Mouse (Mus musculus): ENCODE data around the gene Slc39a11.
A peak's percentile ranks its signal among the peaks of the same experiment; 100 is the strongest.

Slc39a11 gene

DNA sequence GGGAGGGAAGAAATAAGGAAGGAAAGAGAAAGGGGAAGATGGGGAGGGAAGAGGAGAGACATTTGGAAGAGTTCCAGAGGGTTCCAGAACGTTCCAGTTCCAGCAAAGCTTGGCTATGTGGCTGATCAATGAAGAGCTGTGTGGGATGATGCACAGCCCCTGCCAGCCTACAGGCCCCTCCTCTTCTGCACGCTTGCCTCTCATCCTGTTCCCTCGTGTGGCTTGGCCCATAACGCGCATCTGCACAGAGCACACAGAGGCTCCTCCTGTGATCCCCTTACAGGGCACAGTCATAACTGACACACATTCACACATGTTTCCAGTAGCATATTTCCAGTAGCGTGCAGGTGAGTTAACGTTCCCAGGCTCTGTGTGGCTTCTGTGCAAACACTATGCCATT, 139.6 kb downstream of the Slc39a11 start:
- no peak for DNase-seq (ENCODE audit: low read depth)

- DNase-seq (ENCODE audit: low read depth): no peak
Observed at GRCm38 (mm10) chr11:113507716-113508480, 142.0 kb downstream of the Slc39a11 start.

GRCm38 (mm10) chr11:113505551-113506160, 144.2 kb downstream of the Slc39a11 start:
- DNase-seq (ENCODE audit: low read depth): no peak

GRCm38 (mm10) chr11:113504459-113505062, 145.3 kb downstream of the Slc39a11 start:
- DNase-seq (ENCODE audit: low read depth): no peak

DNA sequence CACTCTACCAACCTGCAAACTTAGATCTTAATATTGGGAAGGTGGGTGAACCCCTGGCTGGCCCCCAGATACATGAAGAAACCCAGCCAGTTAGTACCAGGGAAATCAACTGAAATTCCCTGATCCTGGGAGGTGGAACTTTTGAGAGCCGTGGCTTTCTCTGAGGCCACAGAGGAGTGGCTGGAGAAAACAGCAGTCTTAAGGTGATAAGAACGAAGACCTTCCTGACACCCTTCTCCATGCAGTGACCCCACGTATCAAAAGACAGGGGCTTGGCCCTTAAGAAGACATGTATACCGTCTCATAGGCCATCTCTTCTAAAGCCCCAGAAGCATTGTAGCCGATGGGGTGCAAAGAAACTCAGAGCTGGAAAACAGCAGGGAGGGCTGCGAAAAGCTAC, 146.9 kb downstream of the Slc39a11 start:
- DNase-seq (ENCODE audit: low read depth): no peak

DNA sequence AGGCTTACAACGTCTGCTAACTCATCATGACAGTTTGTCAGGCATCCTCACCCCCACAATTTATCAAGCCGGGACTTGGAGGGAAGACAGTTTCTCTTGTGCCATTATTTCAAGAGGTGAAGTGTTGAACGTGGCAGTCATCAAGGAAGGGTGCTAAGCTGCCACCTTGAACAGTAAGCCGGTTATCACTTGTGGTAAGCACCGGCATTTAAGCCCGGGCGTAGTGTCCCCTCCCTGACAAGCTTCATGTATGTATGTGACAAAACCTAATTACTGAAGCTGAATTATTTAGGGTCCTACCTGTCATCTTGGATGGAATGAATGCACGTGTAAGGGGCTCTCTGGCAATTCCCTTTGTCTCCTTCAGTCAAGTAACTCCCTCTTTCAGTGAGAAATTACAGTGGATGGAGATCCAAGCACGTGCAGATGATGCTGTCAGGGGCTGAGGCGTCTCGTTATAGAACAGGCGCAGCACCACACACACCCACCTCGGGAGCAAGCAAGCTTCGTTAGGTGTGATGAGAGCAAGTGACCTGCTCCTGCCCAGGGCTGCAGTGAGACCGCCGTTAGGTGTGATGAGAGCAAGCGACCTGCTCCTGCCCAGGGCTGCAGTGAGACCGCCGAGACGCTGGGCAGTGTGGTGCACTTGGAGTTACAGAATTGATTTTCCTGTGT, 149.1 kb downstream of the Slc39a11 start:
- no peak for DNase-seq (ENCODE audit: low read depth)

DNA sequence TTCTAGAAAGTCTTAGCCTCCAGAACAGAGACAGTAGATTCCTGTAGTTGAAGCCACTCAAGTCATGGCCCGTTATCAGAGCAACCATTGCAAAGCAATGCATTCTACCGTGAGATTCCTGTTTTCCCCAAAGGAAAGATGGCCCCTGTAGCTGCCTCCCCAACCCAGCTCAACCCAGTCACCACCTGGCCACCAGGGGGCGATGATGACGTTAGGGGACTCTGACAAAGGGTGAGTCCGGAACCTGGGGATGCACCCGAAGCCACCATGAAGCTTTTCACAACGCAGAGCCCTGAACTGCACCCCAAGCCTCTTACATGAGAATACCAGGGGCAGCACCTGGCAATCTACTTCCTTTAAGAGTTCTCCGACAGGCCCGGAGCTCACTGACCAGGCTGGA, 151.0 kb downstream of the Slc39a11 start:
- peak; percentile 34 for DNase-seq (ENCODE audit: low read depth)

GRCm38 (mm10) chr11:113494021-113494546, 155.8 kb downstream of the Slc39a11 start:
- DNase-seq (ENCODE audit: low read depth): no peak

- no peak for DNase-seq (ENCODE audit: low read depth)
Observed at GRCm38 (mm10) chr11:113490530-113491520, 159.1 kb downstream of the Slc39a11 start.

GRCm38 (mm10) chr11:113487603-113488335, 162.1 kb downstream of the Slc39a11 start:
- peak; percentile 29 for DNase-seq (ENCODE audit: low read depth)

DNA sequence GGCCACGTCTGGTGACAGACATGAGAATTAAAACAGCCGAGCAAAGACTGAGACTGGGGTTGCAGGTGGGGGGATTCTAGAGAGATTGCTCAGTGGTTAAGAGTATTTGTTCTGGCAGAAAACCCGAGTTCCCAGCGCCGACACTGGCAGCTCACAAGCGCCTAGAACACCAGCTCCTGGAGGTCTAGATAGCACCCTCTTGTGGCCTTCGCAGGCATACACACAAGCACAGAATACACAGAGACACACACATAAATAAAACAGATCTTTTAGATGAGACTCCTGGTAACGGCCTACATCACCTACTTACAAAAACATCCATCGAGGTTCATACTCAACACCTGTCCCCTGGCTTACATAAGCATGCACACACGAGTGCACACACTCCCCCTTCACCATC, 165.8 kb downstream of the Slc39a11 start:
- no peak for DNase-seq (ENCODE audit: low read depth)

DNA sequence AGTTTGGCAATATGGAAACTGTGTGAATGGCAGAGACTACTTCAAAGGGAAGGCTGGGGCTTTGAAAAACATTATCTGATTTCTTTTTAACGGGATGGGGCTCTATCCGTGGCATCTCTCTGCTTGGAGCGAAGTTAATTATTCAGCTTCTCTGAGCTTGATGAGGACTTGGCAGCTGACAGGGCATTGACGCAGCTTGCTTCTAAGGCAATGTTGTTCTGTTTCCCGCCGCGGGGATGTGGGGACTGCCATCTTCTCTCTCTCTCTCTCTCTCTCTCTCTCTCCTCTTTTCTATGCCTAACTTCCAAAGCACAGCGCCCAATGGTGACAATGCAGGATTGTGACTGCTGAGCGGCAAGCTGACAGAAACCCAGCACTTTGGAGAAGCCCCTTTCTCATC, 172.3 kb downstream of the Slc39a11 start:
- DNase-seq (ENCODE audit: low read depth): no peak

- DNase-seq (ENCODE audit: low read depth): no peak
Observed at GRCm38 (mm10) chr11:113476720-113477119, 173.2 kb downstream of the Slc39a11 start.

GRCm38 (mm10) chr11:113475491-113475890, 174.4 kb downstream of the Slc39a11 start:
- no peak for DNase-seq (ENCODE audit: low read depth)

DNA sequence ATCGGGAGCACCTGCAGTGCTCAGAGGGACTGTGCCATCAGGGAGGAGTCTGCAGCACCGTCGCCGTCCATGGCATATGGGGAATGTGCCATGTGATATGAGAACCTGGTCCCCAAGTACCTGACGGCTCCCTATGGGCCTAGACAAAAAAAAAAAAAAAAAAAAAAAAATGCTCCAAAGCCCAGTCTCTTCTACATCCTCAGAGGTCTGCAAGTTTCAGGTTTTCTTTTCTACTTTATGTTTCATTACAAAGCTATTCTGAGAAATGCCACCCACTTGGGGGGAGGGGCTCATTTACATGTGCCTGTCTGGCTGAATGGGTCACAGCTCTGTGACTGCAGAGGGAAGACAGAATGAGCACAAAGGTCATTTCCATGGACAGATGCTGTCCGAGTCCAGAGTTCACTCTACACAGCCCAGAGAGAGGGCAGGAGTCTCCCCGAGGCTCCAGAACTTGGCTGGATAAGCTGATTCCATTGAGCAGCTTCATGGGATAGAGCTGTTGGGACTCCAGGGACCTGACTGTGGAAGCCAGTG, 175.8 kb downstream of the Slc39a11 start:
- DNase-seq (ENCODE audit: low read depth): no peak

GRCm38 (mm10) chr11:113471936-113472335, 177.9 kb downstream of the Slc39a11 start:
- no peak for DNase-seq (ENCODE audit: low read depth)

DNA sequence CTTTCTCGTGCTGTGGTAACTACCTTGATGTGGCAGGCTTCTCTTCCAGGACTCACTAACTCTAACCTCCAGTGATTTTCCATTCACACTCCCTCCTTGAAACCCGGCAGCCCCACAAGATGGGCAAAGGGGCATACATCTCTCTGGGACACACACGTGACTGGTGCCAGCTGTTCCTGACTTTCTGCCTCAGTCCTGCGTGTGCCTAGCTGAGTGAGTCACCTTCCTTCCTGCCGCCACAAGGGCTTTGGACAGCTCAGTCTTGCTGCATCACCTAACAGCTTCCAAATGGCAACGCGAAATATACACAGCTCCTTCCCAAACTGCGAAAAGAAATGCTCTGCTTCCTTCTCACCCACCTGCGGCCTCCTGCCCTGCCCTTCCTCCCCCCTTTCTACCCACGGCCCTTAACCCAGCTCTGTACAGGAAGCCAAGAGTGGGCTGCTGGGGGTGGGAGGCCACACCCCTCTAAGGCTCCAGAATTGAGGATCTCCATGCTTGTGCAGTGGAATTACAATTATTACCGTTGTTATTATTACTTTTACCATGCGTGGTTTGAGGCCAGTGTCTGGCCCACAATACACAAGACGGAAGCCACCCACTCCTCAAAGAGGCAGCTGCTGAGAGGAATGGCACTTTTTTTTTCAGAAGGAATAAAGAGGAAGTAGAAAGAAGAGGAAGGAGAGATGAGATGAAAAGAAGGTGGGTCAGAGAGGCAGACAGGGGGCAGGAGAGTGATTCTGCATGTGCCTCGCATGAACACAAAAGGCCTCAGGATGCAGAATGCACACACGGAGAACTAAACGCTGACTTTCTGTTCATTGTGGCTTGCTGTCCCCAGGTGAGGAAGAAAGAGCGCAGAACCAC, 179.7 kb downstream of the Slc39a11 start:
- no peak for DNase-seq (ENCODE audit: low read depth)

GRCm38 (mm10) chr11:113468016-113468415, 181.9 kb downstream of the Slc39a11 start:
- DNase-seq (ENCODE audit: low read depth): no peak

DNA sequence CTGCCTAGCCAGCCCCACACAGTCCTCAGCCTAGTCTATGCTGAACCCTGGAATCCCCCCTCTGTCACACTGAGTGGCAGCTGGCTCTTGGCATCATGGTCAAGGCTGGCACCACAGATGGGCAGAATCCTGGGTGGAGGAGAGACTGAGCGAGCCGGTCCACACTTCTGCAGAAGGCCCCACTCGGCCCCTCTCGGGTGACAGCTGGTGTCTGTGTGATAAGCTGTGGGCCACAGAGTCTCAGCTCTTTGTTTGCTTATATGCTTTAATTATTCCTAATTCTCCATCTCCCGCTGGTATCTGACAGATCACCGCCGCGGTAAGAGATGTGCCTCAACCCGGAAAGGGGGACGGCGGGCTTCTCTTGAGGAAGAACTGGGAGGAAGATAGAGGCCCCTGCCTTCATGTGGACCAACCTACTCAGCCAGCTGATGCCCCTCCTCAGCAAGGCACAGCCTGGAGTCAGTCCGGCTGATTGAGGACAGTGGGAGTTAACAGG, 182.5 kb downstream of the Slc39a11 start:
- DNase-seq (ENCODE audit: low read depth): no peak
